Mouse (Mus musculus) forebrain, embryonic 15.5 days (tissue): ENCODE measurements at regions not wholly inside any gene's neighbourhood (a gene's known extent, or its start where the extent isn't known, plus 50 kb on each side); places are given as distances from the start of the nearest gene placed in this dataset.

Source experiments
- ATAC-seq: fragments of 200-750 bp; cut with Nextera tagmentation; replicated peaks from 2 replicates; pipeline ENCODE4 v1.8.0; 2017; ENCODE audit warnings: mild to moderate bottlenecking, moderate TSS enrichment, moderate library complexity
- H3K27ac ChIP-seq: fragments of 300-500 bp; sonication (generic); replicated peaks from 2 replicates; pipeline ENCODE4 v1.5.1; 2015; ENCODE audit warnings: mild to moderate bottlenecking, inconsistent platforms
- H3K27me3 ChIP-seq: fragments of 300-500 bp; sonication (generic); 2 replicates; pipeline ENCODE4 v1.6.1; 2015; ENCODE audit warnings: inconsistent platforms
- H3K36me3 ChIP-seq: fragments of 300-500 bp; sonication (generic); 2 replicates; pipeline ENCODE4 v1.6.1; 2015; ENCODE audit warnings: mild to moderate bottlenecking, inconsistent platforms
- H3K4me1 ChIP-seq: fragments of 300-500 bp; sonication (generic); 2 replicates; pipeline ENCODE4 v1.6.1; 2015; ENCODE audit warnings: inconsistent platforms
- H3K4me2 ChIP-seq: fragments of 300-500 bp; sonication (generic); replicated peaks from 2 replicates; pipeline ENCODE4 v1.6.1; 2015; ENCODE audit warnings: mild to moderate bottlenecking, inconsistent platforms
- H3K4me3 ChIP-seq: fragments of 300-500 bp; sonication (generic); 2 replicates; pipeline ENCODE4 v1.5.1; 2015; ENCODE audit warnings: mild to moderate bottlenecking, inconsistent platforms
- H3K9ac ChIP-seq: fragments of 300-500 bp; sonication (generic); replicated peaks from 2 replicates; pipeline ENCODE4 v1.6.1; 2015; ENCODE audit warnings: mild to moderate bottlenecking, inconsistent platforms
- H3K9me3 ChIP-seq: fragments of 300-500 bp; sonication (generic); 2 replicates; pipeline ENCODE4 v1.6.1; 2016; ENCODE audit warnings: inconsistent platforms
- WGBS: fragments of 180-500 bp; shearing (Covaris S2); methylation state at CpG from one replicate; pipeline ENCODE4 v1.1.7; 2015; ENCODE audit warnings: mixed read lengths; 5-methylcytosine and 5-hydroxymethylcytosine counted together

DNA sequence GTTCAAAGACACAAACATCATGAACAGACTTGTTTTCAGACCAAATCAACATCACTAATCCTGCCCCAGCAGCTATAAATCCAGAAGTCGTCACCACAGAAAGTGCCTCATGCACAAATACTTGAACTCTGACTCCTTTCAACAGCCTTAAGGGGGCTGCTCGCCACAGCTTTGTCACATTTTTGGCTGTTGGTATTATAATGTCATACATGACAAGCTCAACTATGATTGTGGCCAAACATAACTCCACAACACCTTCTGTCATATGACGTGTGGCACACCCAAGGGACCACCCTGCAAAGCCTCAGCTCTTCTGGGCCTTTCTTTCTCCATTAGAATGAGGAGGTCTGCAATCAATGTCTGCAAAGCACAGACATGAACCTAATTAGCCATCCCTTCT lies 209.1 kb downstream of the Mtx2 start:
- H3K9ac ChIP-seq = no peak overlapping the region
- 64% methylated on average over 3 of the region's 3 CpGs for WGBS
- H3K27ac ChIP-seq = no peak overlapping the region
- no peak overlapping the region for H3K4me3 ChIP-seq
- no peak for ATAC-seq
- no peaks in the 10 kb centered on the region for H3K9me3 ChIP-seq
- no peak overlapping the region for H3K4me2 ChIP-seq
- H3K36me3 ChIP-seq = no peaks in the 10 kb centered on the region
- no peaks in the 10 kb centered on the region for H3K27me3 ChIP-seq
- peaks cover under 1% of the 10 kb centered on the region; the same call in 1 of the 2 replicates for H3K4me1 ChIP-seq

DNA sequence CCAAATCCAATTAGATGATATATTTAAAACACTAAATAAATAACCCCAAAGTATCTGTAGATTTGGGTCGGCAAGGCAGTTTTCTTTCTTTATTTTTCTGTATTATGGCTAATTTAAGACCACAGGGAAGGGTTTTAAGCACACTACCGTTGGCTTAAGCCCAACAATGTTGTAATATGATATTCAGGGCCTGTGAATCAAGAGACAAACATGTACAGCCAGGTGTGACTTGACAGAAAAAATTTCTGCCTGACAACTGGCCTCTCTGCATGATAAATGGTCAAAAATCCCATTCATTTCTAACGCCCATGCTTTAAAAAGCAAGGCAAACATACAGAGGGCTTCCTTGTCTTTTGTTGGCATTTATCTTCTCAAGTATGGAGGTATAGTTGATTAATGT lies 213.5 kb downstream of the Mtx2 start:
- H3K27me3 ChIP-seq = no peaks in the 10 kb centered on the region
- H3K27ac ChIP-seq = no peak overlapping the region
- H3K9me3 ChIP-seq = no peaks in the 10 kb centered on the region
- 67% methylated on average over 3 of the region's 3 CpGs for WGBS
- no peaks in the 10 kb centered on the region for H3K36me3 ChIP-seq
- H3K4me3 ChIP-seq = no peak overlapping the region
- H3K4me2 ChIP-seq = no peak overlapping the region
- no peak for ATAC-seq
- no peak overlapping the region for H3K9ac ChIP-seq
- no peaks in the 10 kb centered on the region for H3K4me1 ChIP-seq

DNA sequence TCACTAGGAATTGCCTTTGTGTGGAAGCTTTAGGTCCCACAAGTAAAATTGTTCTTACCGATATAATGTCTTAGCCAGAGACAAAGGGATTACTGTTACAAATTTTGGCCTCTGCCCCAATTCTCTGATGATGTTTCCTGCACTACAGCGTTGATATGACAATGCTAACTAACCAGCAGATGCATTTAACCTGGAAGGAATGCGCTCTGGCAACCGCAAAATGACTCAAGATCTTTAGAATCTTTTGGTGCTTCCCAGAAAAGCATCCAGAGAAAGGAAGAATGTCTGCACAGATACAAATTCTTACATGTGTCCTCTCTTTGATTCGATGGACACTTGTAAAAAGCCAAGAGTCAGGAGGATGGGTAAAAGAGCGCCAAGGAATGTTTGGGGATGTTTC lies 221.3 kb downstream of the Mtx2 start:
- no peak overlapping the region for H3K4me3 ChIP-seq
- H3K4me1 ChIP-seq = no peaks in the 10 kb centered on the region
- no peak overlapping the region for H3K27ac ChIP-seq
- H3K4me2 ChIP-seq = no peak overlapping the region
- H3K9me3 ChIP-seq = no peaks in the 10 kb centered on the region
- no peaks in the 10 kb centered on the region for H3K36me3 ChIP-seq
- H3K9ac ChIP-seq = no peak overlapping the region
- 75% methylated on average over 6 of the region's 6 CpGs for WGBS
- H3K27me3 ChIP-seq = no peaks in the 10 kb centered on the region
- ATAC-seq = no peak

DNA sequence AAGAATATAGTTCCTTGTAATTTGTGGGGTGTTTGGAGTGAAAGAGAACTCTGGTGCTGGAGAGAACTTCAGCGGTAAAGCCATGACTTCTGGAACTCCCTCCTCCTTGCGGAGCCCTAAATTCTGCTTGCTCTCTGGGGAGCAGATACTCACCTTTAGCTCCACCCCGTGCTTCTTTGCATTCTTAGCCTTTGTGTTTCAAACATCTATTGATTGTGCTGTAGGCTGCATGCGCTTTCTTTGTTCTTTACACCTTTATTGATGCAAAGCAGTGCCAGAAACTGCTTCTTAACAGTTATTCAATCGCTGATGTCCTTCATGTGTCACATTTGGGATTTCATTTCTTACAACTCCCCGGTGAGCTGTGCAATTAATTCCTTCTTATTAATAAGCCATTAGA lies 222.5 kb downstream of the Mtx2 start:
- Histone ChIP-seq H3K4me2 (no peak overlapping the region), H3K27me3 (no peaks in the 10 kb centered on the region), H3K4me1 (no peaks in the 10 kb centered on the region), H3K36me3 (no peaks in the 10 kb centered on the region), H3K4me3 (no peak overlapping the region), H3K9ac (no peak overlapping the region), H3K27ac (no peak overlapping the region), H3K9me3 (no peaks in the 10 kb centered on the region)
- no peak for ATAC-seq
- WGBS = 26% methylated on average over 6 of the region's 6 CpGs

DNA sequence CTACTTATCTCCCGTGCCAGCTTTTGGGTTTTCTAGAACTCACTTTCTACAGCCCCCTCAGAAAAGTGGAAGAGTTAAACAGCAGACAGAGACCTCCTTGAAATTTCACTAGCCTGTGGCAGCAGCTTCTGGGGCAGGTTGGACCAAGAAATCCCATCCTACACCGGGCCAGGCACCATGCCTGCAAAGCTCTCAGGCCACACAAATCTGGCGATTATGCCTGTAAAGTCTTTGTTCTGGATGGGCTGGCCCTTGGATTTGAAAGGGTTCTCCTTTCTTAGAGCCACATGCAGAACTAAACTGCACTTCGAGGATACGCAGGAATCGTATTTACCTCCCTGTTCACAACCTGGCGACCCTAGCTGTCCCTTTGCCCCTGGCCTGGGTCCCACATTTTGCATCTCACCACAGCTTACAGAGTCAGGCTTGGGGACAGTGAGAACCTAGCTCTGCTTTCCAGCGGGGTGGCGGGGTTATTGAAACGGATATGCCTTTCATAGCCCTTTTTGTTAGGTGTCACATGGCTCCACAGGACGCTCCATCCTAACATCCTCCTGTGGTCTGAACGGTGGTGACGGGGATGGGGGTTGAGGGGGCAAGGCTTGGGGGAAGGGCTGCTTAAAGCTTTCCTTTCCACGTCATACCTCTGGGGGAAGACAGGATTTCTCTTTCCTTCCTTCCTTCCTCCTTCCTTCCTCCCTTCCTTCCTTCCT lies 229.0 kb downstream of the Mtx2 start:
- Histone ChIP-seq H3K36me3 (no peaks in the 10 kb centered on the region), H3K9me3 (no peaks in the 10 kb centered on the region), H3K4me2 (peak overlapping the region; percentile 68), H3K27ac (no peak overlapping the region), H3K9ac (peak overlapping the region; percentile 45), H3K4me3 (peak overlapping the region; percentile 40), H3K27me3 (no peaks in the 10 kb centered on the region), H3K4me1 (peaks cover 6% of the 10 kb centered on the region; the same call in 1 of the 2 replicates)
- 24% methylated on average over 14 of the region's 14 CpGs for WGBS
- peak; percentile 82 for ATAC-seq

DNA sequence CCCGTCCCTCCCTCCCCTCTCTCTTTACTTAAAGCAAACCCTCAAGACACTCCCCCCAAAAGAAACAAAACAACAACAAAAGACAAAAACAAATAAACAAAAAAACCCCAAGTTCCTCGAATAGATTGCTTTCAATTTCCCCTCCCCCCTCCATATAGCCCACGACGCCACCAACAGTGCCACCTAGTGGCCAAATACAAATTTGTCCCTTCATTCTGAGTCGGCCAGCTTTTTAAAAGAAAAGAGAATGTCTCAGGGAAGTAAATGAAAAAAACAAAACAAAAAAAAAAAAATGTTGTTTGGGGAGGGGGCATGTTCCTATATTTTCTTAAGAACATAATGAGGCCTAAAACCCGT lies 229.6 kb downstream of the Mtx2 start:
- Histone ChIP-seq H3K9me3 (no peaks in the 10 kb centered on the region), H3K4me3 (peak overlapping the region; percentile 40), H3K36me3 (no peaks in the 10 kb centered on the region), H3K27me3 (no peaks in the 10 kb centered on the region), H3K4me2 (peak overlapping the region; percentile 68), H3K9ac (0 out of 2 replicates have a peak overlapping the region, but pooled peaks have one; percentile 45), H3K4me1 (peaks cover 6% of the 10 kb centered on the region; the same call in 1 of the 2 replicates), H3K27ac (no peak overlapping the region)
- WGBS = 2% methylated on average over 6 of the region's 6 CpGs
- peak; percentile 69 for ATAC-seq

DNA sequence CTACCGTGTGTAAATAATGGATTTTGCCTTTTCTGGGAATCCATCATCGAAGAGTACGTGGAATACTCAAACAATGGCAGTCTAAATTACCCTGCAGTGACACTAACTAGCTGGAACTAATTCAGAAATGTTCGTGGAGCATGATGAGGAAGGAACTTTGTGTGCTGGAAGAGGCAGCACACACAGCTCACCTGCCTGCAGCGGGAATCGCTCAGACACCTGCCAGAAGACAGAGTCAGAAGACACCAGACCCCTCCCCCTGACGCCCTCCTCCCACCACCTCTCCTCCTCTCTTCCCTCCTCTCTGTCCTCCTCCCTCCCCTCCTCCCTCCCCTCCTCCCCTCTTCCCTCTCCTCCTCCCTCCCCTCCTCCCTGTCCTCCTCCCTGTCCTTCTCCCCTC lies 235.4 kb downstream of the Mtx2 start:
- Histone ChIP-seq H3K9ac (no peak overlapping the region), H3K27ac (no peak overlapping the region), H3K27me3 (no peaks in the 10 kb centered on the region), H3K4me1 (peaks cover 14% of the 10 kb centered on the region), H3K4me3 (no peak overlapping the region), H3K36me3 (no peaks in the 10 kb centered on the region), H3K9me3 (no peaks in the 10 kb centered on the region), H3K4me2 (no peak overlapping the region)
- ATAC-seq = no peak
- 38% methylated on average over 6 of the region's 7 CpGs for WGBS

DNA sequence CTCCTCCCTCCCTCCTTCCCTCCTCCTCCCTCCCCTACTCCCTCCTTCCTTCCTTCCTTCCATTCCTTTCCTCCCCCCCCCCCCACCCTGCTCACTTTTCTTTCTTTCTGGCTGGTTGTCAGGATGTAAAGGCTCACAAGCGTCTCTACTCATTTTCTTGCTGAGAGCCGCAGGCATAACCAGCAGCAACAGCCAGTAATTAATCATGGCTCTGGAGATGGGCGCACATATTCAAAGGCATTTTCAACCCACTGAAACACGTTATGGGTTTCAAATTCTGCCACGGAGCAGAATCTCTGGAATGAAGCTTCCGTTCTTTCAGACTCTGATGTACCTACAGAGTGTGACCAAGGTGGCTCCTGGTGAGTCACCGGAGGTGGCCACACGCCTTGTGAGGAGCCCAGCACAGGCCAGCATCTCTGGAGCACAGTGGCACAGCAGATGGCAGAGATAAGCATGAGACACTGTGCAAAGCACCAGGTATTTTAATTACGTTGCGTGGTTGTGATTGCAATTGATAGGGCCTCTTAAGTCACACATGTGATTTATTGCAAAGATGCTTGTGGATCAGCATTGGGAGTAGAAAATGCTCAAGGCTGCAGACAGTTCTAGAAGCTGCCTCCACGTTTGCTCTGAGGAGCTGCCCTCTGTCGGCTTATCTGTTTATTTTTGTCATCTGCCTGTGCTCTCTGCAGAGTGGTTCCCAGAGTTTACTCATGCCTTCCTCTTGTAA lies 236.0 kb downstream of the Mtx2 start:
- peak overlapping the region; percentile 50; the same call in 1 of the 2 replicates for H3K27ac ChIP-seq
- H3K9ac ChIP-seq = no peak overlapping the region
- H3K4me3 ChIP-seq = no peak overlapping the region
- no peaks in the 10 kb centered on the region for H3K36me3 ChIP-seq
- H3K27me3 ChIP-seq = no peaks in the 10 kb centered on the region
- ATAC-seq = no peak
- no peaks in the 10 kb centered on the region for H3K9me3 ChIP-seq
- WGBS = 55% methylated on average over 12 of the region's 12 CpGs
- H3K4me1 ChIP-seq = peaks cover 14% of the 10 kb centered on the region
- H3K4me2 ChIP-seq = no peak overlapping the region

DNA sequence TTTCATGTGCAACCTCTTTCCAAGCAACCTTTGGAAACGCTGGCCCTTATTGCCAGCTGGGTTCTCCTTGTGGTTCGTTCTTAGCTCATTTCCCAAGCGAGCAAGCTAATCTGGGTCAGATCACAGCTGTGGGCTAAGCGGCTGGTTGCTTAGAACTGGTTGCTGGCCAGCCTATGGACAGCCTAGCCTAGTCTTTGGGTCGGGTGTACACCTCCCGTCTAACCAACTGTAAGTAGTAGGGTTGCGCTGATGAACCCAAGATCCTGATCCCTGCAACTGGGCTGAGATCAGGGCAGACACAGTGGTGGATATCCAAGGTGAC lies 236.5 kb downstream of the Mtx2 start:
- Histone ChIP-seq H3K27ac (0 out of 2 replicates have a peak overlapping the region, but pooled peaks have one; percentile 50), H3K4me2 (no peak overlapping the region), H3K27me3 (no peaks in the 10 kb centered on the region), H3K4me1 (peaks cover 14% of the 10 kb centered on the region), H3K4me3 (no peak overlapping the region), H3K36me3 (no peaks in the 10 kb centered on the region), H3K9me3 (no peaks in the 10 kb centered on the region), H3K9ac (no peak overlapping the region)
- no peak for ATAC-seq
- WGBS = 85% methylated on average over 7 of the region's 7 CpGs

DNA sequence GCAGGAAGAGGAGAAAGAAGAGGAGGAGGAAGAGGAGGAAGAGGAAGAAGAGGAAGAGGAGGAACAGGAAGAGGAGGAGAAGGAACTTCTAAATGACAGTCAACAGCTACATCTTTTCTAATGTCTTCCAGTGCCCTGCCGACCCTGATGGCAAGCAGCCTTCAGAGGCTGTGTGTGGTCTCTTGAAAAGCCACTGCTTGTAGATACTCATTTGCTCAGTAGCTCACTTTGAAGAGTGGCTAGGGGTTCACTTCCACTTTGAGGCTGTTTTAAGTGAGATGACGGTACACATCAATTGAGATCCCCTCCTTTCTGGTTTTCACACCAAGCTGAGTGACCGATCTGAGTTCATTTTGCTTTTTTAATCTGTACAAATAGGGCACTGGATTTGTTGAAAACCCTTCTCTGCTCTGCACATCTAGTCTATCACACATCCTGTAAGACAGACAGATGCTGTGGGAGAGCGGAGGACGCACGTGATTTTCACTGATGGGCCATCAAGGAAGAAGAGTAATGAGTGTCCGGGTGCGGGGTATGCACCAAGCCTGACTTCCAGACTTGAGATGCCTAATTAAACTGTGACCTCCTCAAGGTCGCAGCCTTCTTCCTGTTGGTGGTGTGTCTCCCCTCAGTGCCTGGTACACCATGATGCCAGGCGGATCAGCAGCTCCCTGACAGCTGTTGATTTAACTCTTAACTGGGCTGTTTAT lies 239.0 kb downstream of the Mtx2 start:
- Histone ChIP-seq H3K4me3 (no peak overlapping the region), H3K27me3 (no peaks in the 10 kb centered on the region), H3K9me3 (no peaks in the 10 kb centered on the region), H3K27ac (no peak overlapping the region), H3K4me2 (no peak overlapping the region), H3K9ac (no peak overlapping the region), H3K4me1 (peaks cover 14% of the 10 kb centered on the region), H3K36me3 (no peaks in the 10 kb centered on the region)
- no peak for ATAC-seq
- 79% methylated on average over 10 of the region's 10 CpGs for WGBS

DNA sequence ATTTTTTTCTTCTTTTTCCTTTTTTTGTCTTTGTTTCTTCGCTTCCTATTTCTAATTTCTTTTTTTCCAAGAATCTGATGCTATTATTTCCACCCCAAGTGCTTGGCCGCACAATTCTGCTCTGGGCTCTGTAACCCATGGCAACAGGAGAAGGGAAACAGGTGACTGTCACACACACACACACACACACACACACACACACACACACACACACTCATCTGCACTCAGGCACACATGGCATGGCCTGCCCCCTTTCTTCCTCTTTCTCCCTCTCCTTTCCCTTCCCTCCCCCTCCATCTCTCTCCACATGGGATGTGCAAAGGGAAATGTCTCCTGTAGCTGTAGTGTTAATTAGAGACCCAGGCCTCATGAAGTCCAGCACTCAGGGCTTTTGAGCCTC lies 239.7 kb downstream of the Mtx2 start:
- WGBS = 21% methylated on average over 2 of the region's 2 CpGs
- Histone ChIP-seq H3K27ac (0 out of 2 replicates have a peak overlapping the region, but pooled peaks have one; percentile 19), H3K4me2 (no peak overlapping the region), H3K4me1 (peaks cover 14% of the 10 kb centered on the region), H3K9me3 (no peaks in the 10 kb centered on the region), H3K36me3 (no peaks in the 10 kb centered on the region), H3K9ac (no peak overlapping the region), H3K27me3 (no peaks in the 10 kb centered on the region), H3K4me3 (no peak overlapping the region)
- ATAC-seq = peak; percentile 56; the same call in 1 of the 2 replicates

DNA sequence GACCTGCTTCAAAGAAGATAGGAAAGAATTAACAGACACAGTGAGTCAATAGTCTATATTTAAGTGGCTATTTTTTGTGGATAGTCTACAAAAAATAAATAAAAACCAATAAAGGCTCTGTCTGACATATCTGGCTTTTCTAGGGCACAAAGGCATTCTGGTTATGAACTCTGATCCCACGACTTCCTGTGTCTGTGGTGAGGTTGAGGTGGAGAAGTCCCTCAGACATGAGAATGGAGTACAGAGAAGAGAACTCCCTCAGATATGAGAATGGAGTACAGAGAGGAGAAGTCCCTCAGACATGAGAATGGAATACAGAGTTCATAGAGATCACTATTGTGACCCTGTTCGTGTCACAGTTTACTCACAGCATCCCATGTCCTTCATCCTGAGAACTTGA lies 243.7 kb downstream of the Mtx2 start:
- Histone ChIP-seq H3K4me2 (no peak overlapping the region), H3K4me3 (no peak overlapping the region), H3K27ac (no peak overlapping the region), H3K9ac (no peak overlapping the region), H3K36me3 (no peaks in the 10 kb centered on the region), H3K27me3 (no peaks in the 10 kb centered on the region), H3K4me1 (peaks cover 33% of the 10 kb centered on the region), H3K9me3 (no peaks in the 10 kb centered on the region)
- ATAC-seq = no peak
- WGBS = 80% methylated on average over 2 of the region's 2 CpGs
